Mouse (Mus musculus) lung, embryonic 14.5 days (tissue): Measurements from ENCODE around the gene Bdkrb2. TPM values are rescaled to one million over a fixed set of nuclear protein-coding genes. Genes with fewer than 3 reads are reported as not detected.

ENCODE experiments used
- ATAC-seq: fragments of 200-750 bp; cut with Nextera tagmentation; 2 replicates; pipeline ENCODE4 v1.8.0; 2017; ENCODE audit warnings: mild to moderate bottlenecking, moderate TSS enrichment, moderate library complexity; ENCODE audit not compliant: insufficient read depth
- DNase-seq: peaks from one replicate; pipeline ENCODE4 v3.0.0-alpha.2; 2015
- H3K27ac ChIP-seq: fragments of 300-500 bp; sonication (generic); 2 replicates; pipeline ENCODE4 v1.5.1; 2014; ENCODE audit warnings: low read depth, mild to moderate bottlenecking, moderate library complexity
- H3K27me3 ChIP-seq: fragments of 300-500 bp; sonication (generic); 2 replicates; pipeline ENCODE4 v1.6.1; 2014; ENCODE audit warnings: low read length, control low read depth; ENCODE audit not compliant: insufficient read depth
- H3K36me3 ChIP-seq: fragments of 300-500 bp; sonication (generic); 2 replicates; pipeline ENCODE4 v1.6.1; 2014; ENCODE audit warnings: control low read depth; ENCODE audit not compliant: insufficient read depth
- H3K4me1 ChIP-seq: fragments of 300-500 bp; sonication (generic); 2 replicates; pipeline ENCODE4 v1.6.1; 2014; ENCODE audit warnings: antibody characterized with exemption, control low read depth; ENCODE audit not compliant: insufficient read depth
- H3K4me2 ChIP-seq: fragments of 300-500 bp; sonication (generic); 2 replicates; pipeline ENCODE4 v1.6.1; 2014; ENCODE audit warnings: mild to moderate bottlenecking
- H3K4me3 ChIP-seq: fragments of 300-500 bp; sonication (generic); 2 replicates; pipeline ENCODE4 v1.5.1; 2014; ENCODE audit warnings: low read depth, low read length
- H3K9ac ChIP-seq: fragments of 300-500 bp; sonication (generic); 2 replicates; pipeline ENCODE4 v1.6.1; 2014
- H3K9me3 ChIP-seq: fragments of 300-500 bp; sonication (generic); 2 replicates; pipeline ENCODE4 v1.6.1; 2016; ENCODE audit warnings: low read depth, low read length, control low read depth
- CTCF ChIP-seq: IDR thresholded peaks from 2 replicates; pipeline ENCODE4 v1.5.1; 2016; ENCODE audit warnings: antibody characterized with exemption, low read depth
- WGBS: fragments of 180-500 bp; shearing (Covaris S2); extraction: QIAGEN DNeasy Blood & Tissue Kit; methylation state at CpG from one replicate; pipeline ENCODE4 v1.1.7; 2014; 5-methylcytosine and 5-hydroxymethylcytosine counted together
- polyA plus RNA-seq: library from polyadenylated mRNA; unstranded; fragments of >200 nt; fragmentation: Nextera tagmentation; extraction: Ambion mirVana; gene quantifications from 2 replicates; pipeline ENCODE4 v1.2.1, GENCODE M21; 2014

Bdkrb2 gene
- polyA plus RNA-seq, 1 experiment from 2014 or later, result 0.21 TPM

DNA sequence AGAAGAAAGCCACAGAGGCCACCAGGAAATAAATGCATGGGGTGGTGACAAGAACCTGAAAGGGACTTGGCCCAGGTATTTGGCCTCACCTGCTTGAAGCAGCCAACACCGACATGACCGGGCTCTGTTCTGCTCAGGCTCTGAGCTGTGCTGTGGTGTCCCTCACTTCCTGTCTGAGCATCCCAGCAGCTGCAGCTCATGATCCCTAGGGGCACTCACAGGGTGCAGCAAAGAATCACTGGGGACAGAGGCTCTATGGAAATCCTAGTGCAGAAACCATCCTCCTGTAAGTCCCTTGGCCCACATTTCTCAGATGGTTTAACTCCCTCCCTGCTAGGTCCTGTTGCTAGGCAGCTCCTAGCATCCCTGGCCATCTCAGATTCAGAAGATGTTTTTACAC lies 15.9 kb upstream of the Bdkrb2 start:
- DNase-seq (no peak), ATAC-seq (no peak)
- H3K4me1 ChIP-seq, result peaks cover 7% of the 10 kb centered on the region
- H3K27me3 ChIP-seq, result no peaks in the 10 kb centered on the region
- H3K9me3 ChIP-seq, result no peaks in the 10 kb centered on the region
- no peaks in the 10 kb centered on the region for H3K36me3 ChIP-seq
- no peak overlapping the region for H3K4me3 ChIP-seq
- no peak overlapping the region for H3K9ac ChIP-seq
- WGBS, result 53% methylated on average over 2 of the region's 2 CpGs
- no peak overlapping the region for H3K27ac ChIP-seq
- no peak for TF ChIP-seq CTCF
- H3K4me2 ChIP-seq, result no peak overlapping the region

DNA sequence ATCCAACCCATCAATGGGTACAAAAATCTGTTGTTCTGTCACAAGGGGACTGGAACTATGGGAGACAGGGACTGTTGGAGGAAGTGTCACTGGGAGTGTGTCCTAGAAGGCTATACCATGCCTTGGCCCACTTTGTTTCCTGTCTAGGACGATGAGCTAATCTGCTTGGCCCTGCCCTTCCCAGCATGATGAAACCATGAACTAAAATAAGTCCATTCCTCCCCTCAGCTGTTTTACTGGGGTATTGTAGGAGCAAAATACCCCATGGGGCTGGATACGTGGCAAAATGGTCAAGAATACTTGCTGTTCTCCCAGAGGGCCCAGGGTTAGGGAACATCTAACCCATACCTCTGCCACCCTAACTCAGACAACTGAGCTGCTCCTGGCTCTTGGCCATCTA lies 15.0 kb upstream of the Bdkrb2 start:
- H3K4me2 ChIP-seq, result no peak overlapping the region
- H3K4me3 ChIP-seq, result no peak overlapping the region
- no peaks in the 10 kb centered on the region for H3K36me3 ChIP-seq
- DNase-seq, result no peak
- ATAC-seq, result 0 out of 2 replicates have a peak, but pooled peaks have one; percentile 18
- no peak overlapping the region for H3K27ac ChIP-seq
- H3K9me3 ChIP-seq, result no peaks in the 10 kb centered on the region
- H3K4me1 ChIP-seq, result peaks cover 7% of the 10 kb centered on the region
- no peaks in the 10 kb centered on the region for H3K27me3 ChIP-seq
- WGBS, result 60% methylated on average over 2 of the region's 2 CpGs
- no peak for TF ChIP-seq CTCF
- no peak overlapping the region for H3K9ac ChIP-seq

DNA sequence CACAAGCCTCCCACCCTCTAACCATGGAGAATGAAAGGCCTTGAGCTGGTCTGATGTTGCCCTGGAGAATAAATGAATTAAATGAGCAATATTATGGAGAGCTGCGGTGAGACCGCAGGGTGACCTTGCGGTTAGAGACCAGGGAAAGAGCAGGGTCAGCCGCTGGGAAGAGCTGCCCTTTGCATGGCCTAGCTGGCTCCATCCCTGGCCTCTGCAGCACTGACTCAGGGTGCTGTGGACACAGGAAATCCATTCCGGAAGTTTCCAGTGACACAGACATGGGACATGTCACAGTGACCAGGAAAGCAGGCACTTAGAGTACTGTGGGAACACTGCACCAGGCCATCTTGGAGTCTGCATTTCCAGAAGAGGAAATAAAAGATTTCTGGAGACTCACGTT lies 14.1 kb upstream of the Bdkrb2 start:
- 80% methylated on average over 6 of the region's 6 CpGs for whole genome bisulfite sequencing
- DNase-seq (no peak), ATAC-seq (no peak)
- Histone ChIP-seq H3K4me2 (no peak overlapping the region), H3K9me3 (no peaks in the 10 kb centered on the region), H3K36me3 (no peaks in the 10 kb centered on the region), H3K27ac (no peak overlapping the region), H3K9ac (no peak overlapping the region), H3K4me1 (peaks cover 7% of the 10 kb centered on the region), H3K27me3 (no peaks in the 10 kb centered on the region), H3K4me3 (no peak overlapping the region)
- TF ChIP-seq CTCF, result no peak

DNA sequence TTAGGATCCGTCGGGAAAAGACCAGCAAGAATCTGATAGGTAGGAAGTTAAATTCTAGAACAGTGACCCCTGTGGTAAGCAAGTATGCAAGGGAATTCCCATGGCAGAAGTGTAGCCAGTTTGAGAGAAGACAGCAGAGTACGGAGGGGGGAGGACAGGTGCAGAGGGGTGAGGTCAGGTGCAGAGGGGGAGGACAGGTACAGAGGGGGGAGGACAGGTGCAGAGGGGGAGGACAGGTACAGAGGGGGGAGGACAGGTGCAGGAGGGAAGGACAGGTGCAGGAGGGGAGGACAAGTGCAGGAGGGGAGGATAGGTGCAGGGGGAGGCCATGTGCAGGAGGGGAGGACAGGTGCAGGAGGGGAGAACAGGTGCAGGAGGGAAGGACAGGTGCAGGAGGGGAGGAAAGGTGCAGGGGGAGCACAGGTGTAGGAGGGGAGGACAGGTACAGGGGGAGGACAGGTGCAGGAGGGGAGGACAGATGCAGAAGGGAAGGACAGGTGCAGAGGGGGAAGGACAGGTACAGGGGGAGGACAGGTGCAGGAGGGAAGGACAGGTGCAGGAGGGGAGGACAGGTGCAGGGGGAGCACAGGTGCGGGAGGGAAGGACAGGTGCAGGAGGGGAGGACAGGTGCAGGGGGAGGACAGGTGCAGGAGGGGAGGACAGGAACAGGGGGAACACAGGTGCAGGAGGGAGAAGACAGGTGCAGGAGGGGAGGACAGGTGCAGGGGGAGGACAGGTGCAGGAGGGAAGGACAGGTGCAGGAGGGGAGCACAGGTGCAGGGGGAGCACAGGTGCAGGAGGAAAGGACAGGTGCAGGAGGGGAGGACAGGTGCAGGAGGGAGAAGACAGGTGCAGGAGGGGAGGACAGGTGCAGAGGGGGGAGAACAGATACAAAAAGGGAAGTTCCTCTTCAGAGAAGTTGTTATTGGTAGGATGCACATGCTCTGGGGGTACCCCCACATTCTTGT lies 12.9 kb upstream of the Bdkrb2 start:
- Histone ChIP-seq H3K9ac (no peak overlapping the region), H3K36me3 (no peaks in the 10 kb centered on the region), H3K9me3 (no peaks in the 10 kb centered on the region), H3K27ac (no peak overlapping the region), H3K27me3 (no peaks in the 10 kb centered on the region), H3K4me3 (no peak overlapping the region), H3K4me2 (no peak overlapping the region), H3K4me1 (peaks cover 18% of the 10 kb centered on the region)
- WGBS, result 49% methylated on average over 4 of the region's 4 CpGs
- TF ChIP-seq CTCF, result no peak
- DNase-seq, result no peak
- ATAC-seq, result no peak

DNA sequence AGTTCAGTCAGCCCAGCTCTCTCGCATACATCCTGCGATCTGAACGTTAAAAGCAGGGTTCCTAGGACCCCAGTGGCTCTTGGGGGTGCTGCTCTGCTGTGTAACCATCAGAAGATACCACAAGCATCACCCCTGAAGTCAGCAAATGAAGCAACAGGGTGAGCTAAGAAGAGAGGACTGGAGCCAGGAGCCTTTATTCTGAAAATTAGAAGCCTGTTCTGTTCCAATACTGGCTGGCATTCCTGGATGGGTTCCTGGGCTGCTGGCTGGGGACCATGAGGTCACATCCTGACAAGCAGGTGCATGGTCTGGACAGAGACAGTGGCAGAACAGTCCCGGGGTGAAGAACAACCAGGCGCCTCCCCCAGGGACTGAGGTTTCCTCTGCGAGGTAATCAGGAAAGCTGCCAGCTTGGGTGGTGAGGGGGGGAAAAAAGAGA lies 11.5 kb upstream of the Bdkrb2 start:
- no peak for ATAC-seq
- WGBS, result 38% methylated on average over 6 of the region's 6 CpGs
- H3K36me3 ChIP-seq, result no peaks in the 10 kb centered on the region

DNA sequence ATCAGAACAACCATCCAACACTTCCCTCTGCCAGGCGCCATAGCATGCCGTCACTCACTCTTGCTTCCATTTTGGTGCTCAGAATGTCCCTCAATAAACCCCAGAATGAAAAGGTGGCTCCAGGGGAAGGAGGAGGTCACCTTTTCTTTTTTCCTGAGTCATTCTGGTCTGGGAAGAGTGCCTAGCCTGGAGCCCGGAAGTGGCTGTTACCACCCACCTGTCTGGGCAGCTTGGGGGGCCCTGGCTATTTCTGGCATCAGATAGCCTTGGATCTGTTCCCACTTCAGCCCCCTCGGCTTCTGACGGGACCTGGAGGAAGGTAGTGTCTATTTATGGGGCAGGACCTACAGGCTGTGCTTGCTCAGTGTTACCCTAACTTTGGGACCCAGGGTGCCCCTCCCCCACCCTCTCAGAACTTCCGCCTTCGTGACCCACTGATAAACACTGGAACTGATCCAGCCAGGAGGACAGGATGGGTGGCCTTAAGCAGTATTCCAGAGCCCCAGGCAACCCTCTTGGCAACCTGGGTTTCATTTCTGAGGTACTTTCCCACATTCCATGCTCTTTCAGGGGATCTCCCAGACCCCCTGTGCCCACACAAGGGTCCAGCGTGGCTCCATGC lies 8.8 kb upstream of the Bdkrb2 start:
- DNase-seq (no peak), ATAC-seq (peak; percentile 32; the same call in 1 of the 2 replicates)
- no peak overlapping the region for H3K4me2 ChIP-seq
- no peak overlapping the region for H3K9ac ChIP-seq
- 51% methylated on average over 8 of the region's 8 CpGs for WGBS
- H3K27me3 ChIP-seq, result no peaks in the 10 kb centered on the region
- H3K9me3 ChIP-seq, result no peaks in the 10 kb centered on the region
- peaks cover 16% of the 10 kb centered on the region for H3K4me1 ChIP-seq
- H3K27ac ChIP-seq, result no peak overlapping the region
- TF ChIP-seq CTCF, result no peak
- H3K36me3 ChIP-seq, result no peaks in the 10 kb centered on the region
- no peak overlapping the region for H3K4me3 ChIP-seq

More for the DNA sequence above, 11.5 kb upstream of the Bdkrb2 start:
- no peak overlapping the region for H3K4me2 ChIP-seq
- no peaks in the 10 kb centered on the region for H3K9me3 ChIP-seq
- no peak overlapping the region for H3K4me3 ChIP-seq
- no peak overlapping the region for H3K27ac ChIP-seq
- no peak for TF ChIP-seq CTCF
- no peaks in the 10 kb centered on the region for H3K27me3 ChIP-seq
- no peak overlapping the region for H3K9ac ChIP-seq
- peaks cover 19% of the 10 kb centered on the region for H3K4me1 ChIP-seq
- no peak for DNase-seq

DNA sequence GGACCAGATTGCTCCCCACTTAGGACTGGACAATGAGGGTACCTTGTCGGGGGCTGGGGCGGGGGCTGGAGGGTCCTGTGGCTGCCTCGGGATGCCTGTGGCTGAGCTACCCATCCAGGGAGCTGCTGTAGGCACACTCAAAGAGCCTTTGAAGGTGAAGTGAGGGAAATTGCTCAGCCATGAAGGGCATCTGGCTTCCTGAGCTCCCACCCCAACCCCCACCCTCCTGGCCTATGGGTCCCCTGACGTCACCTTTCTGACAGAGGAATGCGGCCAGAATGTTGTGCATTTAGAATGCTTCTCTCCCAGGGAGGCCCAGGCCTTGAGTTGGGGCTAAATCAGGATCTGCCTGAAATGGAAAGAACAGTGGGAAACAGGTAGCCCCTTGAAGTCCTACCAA lies 7.9 kb upstream of the Bdkrb2 start:
- Histone ChIP-seq H3K4me3 (no peak overlapping the region), H3K27me3 (no peaks in the 10 kb centered on the region), H3K9ac (no peak overlapping the region), H3K36me3 (no peaks in the 10 kb centered on the region), H3K4me1 (peaks cover 16% of the 10 kb centered on the region), H3K9me3 (no peaks in the 10 kb centered on the region), H3K27ac (peak overlapping the region; percentile 12; the same call in 1 of the 2 replicates), H3K4me2 (no peak overlapping the region)
- WGBS, result 50% methylated on average over 5 of the region's 5 CpGs
- no peak for TF ChIP-seq CTCF
- DNase-seq (no peak), ATAC-seq (no peak)
